Mouse (Mus musculus): ENCODE data around the gene Asap3. TPM values are rescaled to one million over a fixed set of nuclear protein-coding genes. Genes with fewer than 3 reads are reported as not detected.

The Asap3 gene
- total RNA-seq, 2 experiments from 2014 or later: 3.1 to 3.2 TPM

GRCm38 (mm10) chr4:136223549-136224239, 17.5 kb downstream of the Asap3 start:
- DNase-seq: peak; percentile 28 to 40

DNA sequence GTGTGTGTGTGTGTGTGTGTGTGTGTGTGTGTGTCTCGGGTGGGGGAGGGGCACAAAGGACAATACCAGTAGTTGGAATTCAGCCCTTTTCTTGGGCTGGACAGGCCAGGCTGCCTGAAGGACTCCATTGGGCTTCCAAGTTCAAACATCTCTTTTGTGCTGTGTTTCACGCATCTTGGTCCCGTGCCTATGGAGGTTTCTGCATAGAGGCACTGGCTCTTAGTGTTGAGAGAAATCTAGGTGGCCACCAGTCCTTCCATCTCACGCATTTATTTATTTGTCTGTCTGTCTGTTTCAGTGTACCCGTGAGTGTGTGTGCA, 18.0 kb downstream of the Asap3 start:
- no peak for DNase-seq

GRCm38 (mm10) chr4:136224677-136225460, 18.7 kb downstream of the Asap3 start:
- DNase-seq: no peak

DNA sequence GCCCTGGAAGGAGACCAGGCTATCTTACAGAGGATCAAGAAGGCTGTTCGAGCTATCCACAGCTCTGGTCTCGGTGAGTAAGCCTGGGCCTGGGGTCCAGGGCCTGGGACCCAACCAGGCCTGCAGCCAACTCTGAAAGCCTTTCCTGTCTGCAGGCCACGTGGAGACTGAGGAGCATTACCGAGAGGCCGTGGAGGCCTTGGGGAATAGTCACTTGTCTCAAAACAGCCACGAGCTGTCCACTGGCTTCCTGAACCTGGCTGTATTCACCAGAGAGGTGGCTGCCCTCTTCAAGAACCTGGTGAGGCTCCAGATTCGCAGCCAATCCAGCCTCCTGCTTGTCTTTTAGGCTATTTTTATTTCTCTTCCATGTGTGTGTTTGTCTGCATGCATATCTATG, 21.2 kb downstream of the Asap3 start:
- DNase-seq: no peak

GRCm38 (mm10) chr4:136228640-136229039, 22.5 kb downstream of the Asap3 start:
- DNase-seq: no peak

GRCm38 (mm10) chr4:136238669-136239068, 32.5 kb downstream of the Asap3 start:
- DNase-seq: no peak

DNA sequence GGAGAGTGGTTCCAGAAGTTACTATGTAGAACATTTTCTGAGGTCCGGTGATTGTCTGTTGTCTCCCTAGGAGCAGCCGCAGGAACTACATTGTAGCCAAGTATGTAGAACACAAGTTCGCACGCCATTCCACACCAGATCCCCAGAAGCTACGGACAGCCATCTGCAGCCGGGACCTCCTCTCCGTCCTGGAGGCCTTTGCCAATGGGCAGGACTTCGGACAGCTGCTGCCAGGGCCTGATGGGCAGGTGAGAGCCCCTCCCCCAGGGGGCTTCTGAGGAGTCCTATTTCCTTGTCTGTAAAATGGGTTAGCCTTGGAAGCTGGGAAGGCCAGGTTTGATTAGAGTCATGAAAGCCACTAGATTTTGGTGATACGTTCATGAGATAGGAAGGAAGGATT, 32.9 kb downstream of the Asap3 start:
- DNase-seq: no peak

DNA sequence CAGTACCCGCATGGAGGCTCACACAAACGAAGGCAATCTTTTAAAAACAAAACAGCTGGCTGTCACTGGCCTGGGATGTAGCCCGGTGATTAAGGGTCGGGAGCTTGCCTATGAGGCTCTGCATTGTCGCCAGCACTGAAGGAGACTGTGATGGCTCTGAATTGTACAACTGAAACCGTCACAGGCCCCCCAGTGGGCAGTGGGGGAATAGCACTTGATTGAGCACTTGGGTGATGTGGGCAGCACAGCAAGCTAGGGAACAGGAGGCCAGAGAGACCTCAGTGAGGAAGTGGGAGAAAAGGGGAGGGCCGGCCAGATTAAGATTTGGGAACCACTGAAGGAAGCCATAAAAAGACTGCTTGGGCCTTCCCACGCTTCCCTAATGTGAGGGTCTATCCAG, 33.5 kb downstream of the Asap3 start:
- peak; percentile 80 to 83 for DNase-seq

- no peak for DNase-seq
Measured at GRCm38 (mm10) chr4:136240123-136240522, 34.0 kb downstream of the Asap3 start.

GRCm38 (mm10) chr4:136240955-136241354, 34.8 kb downstream of the Asap3 start:
- DNase-seq: no peak

GRCm38 (mm10) chr4:136242065-136242703, 36.0 kb downstream of the Asap3 start:
- no peak for DNase-seq

DNA sequence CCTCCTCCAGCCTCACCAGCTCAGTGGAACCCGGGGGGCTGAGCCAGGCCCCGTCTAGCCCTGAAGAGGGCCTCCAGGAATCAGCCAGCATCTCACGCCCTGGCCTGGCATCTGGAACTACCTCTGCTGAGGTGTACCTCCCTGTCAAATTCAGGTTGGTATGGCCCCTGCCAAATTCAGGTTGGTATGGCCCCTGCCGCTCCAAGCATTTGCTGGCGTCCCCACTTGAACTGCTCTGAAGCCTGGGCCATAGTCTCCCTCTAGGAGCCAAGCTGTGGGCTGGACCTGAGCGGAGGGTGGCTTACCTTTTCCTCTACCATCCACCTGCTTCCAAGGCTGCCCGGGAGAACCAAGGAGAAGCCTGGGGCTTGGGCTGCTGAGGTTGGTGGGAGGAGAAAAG, 36.6 kb downstream of the Asap3 start:
- DNase-seq: no peak

DNA sequence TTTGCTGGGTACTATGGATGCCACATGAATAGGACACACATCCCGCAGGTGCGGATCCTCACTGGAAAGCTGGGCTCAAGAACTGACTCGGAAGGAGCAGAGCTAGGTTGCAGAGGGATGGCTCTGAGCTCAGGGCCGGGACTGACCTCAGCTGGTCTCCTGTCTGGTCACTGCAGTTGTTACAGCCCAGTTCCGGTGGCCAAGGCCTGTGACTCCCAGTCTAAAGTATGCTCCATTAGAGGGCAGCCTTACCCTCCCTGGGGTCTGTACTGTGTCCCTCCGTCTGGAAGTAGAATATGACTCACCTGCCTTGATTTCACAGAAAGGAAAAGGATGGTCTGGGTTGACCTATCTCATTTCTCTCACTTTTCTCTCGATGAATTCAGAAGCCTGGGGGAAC, 38.0 kb downstream of the Asap3 start:
- DNase-seq: no peak

DNA sequence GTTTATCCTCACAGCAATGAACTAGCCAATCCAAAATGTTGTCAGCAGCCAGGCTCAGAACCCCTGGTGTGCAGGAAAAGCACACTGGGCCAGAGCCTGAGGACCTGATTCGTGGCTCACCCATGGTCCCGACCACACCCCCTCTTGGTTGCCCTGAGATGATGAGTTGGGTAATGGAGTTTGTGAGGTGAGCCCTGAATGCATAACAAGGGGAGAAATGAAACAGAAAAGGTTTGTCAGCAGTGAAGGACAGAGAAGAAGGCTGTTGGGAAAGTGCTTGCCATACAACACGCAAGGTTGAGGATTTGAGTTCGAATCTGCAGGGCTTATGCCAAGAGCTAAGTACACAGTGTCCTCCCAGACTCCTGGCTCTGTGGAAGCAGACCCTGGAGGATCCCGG, 39.5 kb downstream of the Asap3 start:
- DNase-seq: no peak

DNA sequence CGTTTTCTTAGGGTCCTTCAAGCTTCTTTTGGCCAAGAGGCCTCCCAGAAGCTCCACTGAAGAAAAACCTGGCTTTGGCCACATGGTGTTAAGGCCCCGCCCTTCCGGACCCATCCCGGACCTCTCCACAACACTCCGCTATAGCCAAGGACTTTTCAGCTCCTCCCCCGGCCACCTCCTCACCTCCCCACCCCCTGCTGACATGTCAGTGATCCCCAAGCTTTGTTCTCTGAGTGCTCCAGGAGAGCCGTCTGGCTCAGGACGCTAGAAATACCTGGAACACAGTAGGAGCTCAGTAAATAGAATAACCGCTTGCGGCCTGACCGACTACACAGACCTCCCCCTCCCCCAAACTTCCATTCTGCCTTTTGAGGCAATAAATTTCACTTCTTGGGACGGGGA, 40.4 kb downstream of the Asap3 start:
- DNase-seq: no peak

GRCm38 (mm10) chr4:136247386-136247728, 41.2 kb downstream of the Asap3 start:
- no peak for DNase-seq

DNA sequence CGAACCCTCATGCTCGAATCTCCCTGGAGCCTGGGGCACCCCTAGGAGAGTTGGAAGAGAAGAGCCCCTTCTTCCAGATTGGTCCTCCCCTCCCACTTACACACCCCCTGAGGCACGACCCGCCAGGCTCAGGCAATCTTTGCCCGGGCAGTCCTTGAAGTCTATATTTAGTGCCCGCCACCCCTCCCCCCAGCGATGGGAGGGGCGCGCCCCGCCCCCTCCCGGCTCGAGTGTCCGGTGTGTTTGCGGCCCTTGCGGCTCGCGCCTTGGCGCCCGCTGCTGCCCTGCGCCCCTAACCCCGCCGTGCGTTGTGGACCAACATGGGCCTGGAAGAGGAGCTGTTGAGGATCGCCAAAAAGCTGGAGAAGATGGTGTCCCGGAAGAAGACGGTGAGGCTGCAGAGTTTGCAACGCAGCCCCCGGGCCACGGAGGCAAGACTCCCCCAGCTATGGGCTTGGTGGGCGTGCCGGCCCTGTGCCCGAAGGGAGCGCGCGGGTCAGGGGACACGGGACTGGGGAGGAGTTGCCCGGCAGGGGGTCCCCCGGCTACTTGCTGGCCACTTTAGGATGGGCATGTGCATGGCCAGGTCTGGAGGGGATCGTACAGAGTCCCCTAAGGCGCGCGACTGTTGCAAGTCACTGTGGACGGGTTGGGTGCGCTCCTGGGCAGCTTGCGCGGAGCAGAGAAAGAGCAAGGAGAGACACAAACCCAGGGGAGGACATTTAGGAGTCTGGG, 41.7 kb downstream of the Asap3 start, which contains the start of gene Tcea3:
TSS of gene Tcea3 (plus strand) at position 1 of the 735 bp plus-strand sequence.
- no peak for DNase-seq

DNA sequence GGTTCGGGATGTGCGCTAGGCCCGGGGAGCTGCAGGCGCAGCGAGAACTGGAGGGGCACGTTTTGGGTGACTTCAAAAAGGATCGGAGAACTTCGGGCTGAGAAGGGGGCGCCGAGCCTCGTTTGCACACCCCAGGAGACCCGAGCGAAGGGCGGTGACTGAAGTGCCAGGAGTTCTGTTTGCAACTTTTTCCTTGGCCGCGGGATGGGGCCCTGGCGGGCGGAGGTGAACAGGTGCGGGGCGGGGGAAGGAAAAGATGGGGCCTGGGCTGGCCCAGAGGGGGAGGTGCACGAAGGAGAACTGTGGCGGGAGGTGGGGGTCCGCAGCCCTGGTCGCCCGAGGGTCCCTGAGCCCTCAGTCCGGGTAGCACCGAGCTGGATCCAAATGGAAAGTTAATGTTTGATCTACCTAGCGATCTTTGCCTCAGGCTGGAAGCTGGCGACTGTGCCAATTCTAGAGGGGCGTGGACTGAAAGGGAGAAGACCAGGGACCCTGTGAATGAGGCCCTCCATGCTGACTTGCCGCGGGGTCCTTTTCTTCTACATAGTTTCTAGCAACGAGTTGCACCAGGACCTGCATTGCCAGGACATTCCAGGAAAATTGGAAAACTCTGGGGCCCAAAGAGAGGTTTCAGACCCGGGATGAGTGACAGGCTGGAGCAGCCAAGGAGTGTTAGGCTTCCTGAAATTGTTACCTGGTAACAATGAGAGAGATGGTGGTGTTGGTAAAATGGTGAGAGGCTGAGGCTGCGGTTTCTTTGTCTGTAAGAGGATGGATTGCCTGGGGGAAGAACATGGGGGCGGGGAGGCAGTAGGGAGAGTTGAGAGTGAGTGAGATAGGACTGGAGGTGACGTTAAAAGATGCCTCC, 42.5 kb downstream of the Asap3 start:
- DNase-seq: no peak

DNA sequence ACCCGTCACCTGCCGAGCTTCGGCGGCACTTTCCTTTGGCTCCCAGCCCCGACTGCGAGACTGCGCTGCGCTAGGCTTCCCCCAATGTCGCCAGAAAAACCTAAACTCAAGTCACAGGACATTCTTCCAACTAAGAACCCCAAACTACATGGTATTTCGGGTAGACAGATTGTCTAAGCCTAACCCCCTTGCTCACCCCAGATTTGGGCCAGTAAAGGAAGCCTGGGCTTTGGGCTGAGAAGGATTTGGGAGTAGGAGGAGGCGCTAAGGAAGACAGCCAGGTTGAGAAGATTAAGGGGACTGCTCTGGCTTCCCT, 43.1 kb downstream of the Asap3 start:
- no peak for DNase-seq

DNA sequence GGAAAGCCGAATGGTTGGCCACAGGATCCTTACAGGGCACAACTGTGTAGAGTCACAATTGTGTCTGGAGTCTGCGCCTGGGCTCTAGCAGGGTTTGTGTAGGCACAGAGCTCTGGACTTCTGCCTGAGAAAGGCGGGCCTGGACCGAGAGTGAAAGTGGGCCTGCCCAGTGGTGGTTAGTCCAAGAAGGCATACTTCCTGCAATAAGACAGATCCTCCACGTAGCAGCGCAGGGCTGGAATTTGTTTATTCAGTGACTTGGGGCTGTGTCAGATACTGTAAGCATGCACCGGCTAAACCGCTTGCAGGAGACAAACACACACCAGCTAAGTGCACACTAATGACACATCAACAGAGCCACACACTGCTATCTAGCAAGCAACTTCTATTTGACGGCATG, 43.6 kb downstream of the Asap3 start:
- DNase-seq: no peak

- no peak for DNase-seq
Measured at GRCm38 (mm10) chr4:136255919-136256318, 49.8 kb downstream of the Asap3 start.

GRCm38 (mm10) chr4:136256696-136257095, 50.5 kb downstream of the Asap3 start:
- DNase-seq: no peak

Data from layer of hippocampus, postnatal 36 days (tissue).